Mouse (Mus musculus) MEL (cell line): ENCODE results near the gene Gbp6. TPM values are rescaled to one million over a fixed set of nuclear protein-coding genes. Genes with fewer than 3 reads are reported as not detected.
A peak's percentile ranks its signal among the peaks of the same experiment; 100 is the strongest.
"Not testable (repeated sequence)": the region's sequence is repeated elsewhere in the genome, so short reads cannot be mapped to it uniquely, and the experiment has no call there.

ENCODE experiments used
- DNase-seq: peaks from one replicate; pipeline ENCODE4 v3.0.0; 2011; ENCODE audit warnings: low read depth, low spot score
- H3K27ac ChIP-seq: 2 replicates; pipeline ENCODE4 v1.5.1; 2012; ENCODE audit warnings: low read depth, mild to moderate bottlenecking, control low read depth, low read length, moderate library complexity; ENCODE audit not compliant: control insufficient read depth
- H3K27me3 ChIP-seq, 2 experiments: fragments of 150-350 bp in 1 of 2; sonication (generic) in 1 of 2; 2 replicates each; pipeline ENCODE4 v1.6.1; 2012; ENCODE audit warnings: low read length in 2 of 2, mild to moderate bottlenecking in 2 of 2, improper control_type of control experiment in 1 of 2, moderate library complexity in 1 of 2; ENCODE audit not compliant: insufficient read depth in 2 of 2, control insufficient read depth in 1 of 2
- H3K36me3 ChIP-seq, 2 experiments: 2 replicates each; pipeline ENCODE4 v1.6.1; 2012 to 2014; ENCODE audit warnings: low read length in 2 of 2, improper control_type of control experiment in 1 of 2, inconsistent platforms in 1 of 2, mild to moderate bottlenecking in 1 of 2; ENCODE audit not compliant: insufficient read depth in 2 of 2, control insufficient read depth in 1 of 2
- H3K4me1 ChIP-seq, 2 experiments: fragments of 150-350 bp in 1 of 2; sonication (generic) in 1 of 2; 2 replicates each; pipeline ENCODE4 v1.6.1; 2012; ENCODE audit warnings: low read length in 2 of 2, improper control_type of control experiment in 1 of 2, mild to moderate bottlenecking in 1 of 2; ENCODE audit not compliant: insufficient read depth in 2 of 2, control insufficient read depth in 1 of 2
- H3K4me3 ChIP-seq, 2 experiments: fragments of 150-350 bp in 1 of 2; sonication (generic) in 1 of 2; 2 replicates each; pipeline ENCODE4 v1.5.1; 2012; ENCODE audit warnings: low read depth in 2 of 2, low read length in 2 of 2, mild to moderate bottlenecking in 2 of 2, moderate library complexity in 2 of 2, control low read depth in 1 of 2, improper control_type of control experiment in 1 of 2; ENCODE audit not compliant: control insufficient read depth in 1 of 2, insufficient read depth in 1 of 2
- H3K79me2 ChIP-seq: 2 replicates; pipeline ENCODE4 v1.6.1; 2012; ENCODE audit warnings: mild to moderate bottlenecking, low read length, moderate library complexity; ENCODE audit not compliant: control insufficient read depth, poor library complexity, insufficient read depth
- H3K9ac ChIP-seq: 2 replicates; pipeline ENCODE4 v1.6.1; 2012; ENCODE audit warnings: low read depth, mild to moderate bottlenecking, control low read depth, low read length, moderate library complexity; ENCODE audit not compliant: control insufficient read depth, poor library complexity, severe bottlenecking
- H3K9me3 ChIP-seq: fragments of 150-350 bp; sonication (generic); replicated peaks from 2 replicates; pipeline ENCODE4 v1.6.1; 2012; ENCODE audit warnings: mild to moderate bottlenecking, low read length, improper control_type of control experiment, moderate library complexity; ENCODE audit not compliant: insufficient read depth
- BHLHE40 ChIP-seq: IDR thresholded peaks from 2 replicates; pipeline ENCODE4 v1.6.1; 2012; ENCODE audit warnings: low read depth, mild to moderate bottlenecking, inconsistent platforms, low read length, improper control_type of control experiment, borderline replicate concordance
- CHD1 ChIP-seq: IDR thresholded peaks from 2 replicates; pipeline ENCODE4 v1.6.1; 2012; ENCODE audit warnings: low read depth, mild to moderate bottlenecking, inconsistent platforms, low read length, improper control_type of control experiment
- CHD2 ChIP-seq: IDR thresholded peaks from 2 replicates; pipeline ENCODE4 v1.6.1; 2011; ENCODE audit warnings: low read length, improper control_type of control experiment
- CTCF ChIP-seq, 3 experiments: IDR thresholded peaks in 2 of 3; conservative IDR thresholded peaks in 1 of 3; 2 replicates each; pipeline ENCODE4 v1.5.1; 2011 to 2012; ENCODE audit warnings: low read length in 3 of 3, low read depth in 2 of 3, mild to moderate bottlenecking in 2 of 3, improper control_type of control experiment in 1 of 3, inconsistent platforms in 1 of 3, mixed read lengths in 1 of 3, moderate library complexity in 1 of 3; ENCODE audit not compliant: control insufficient read depth in 1 of 3, insufficient read depth in 1 of 3, poor library complexity in 1 of 3, severe bottlenecking in 1 of 3
- JUND ChIP-seq: IDR thresholded peaks from 2 replicates; pipeline ENCODE4 v1.6.1; 2011; ENCODE audit warnings: low read depth, mild to moderate bottlenecking, improper control_type of control experiment, low read length
- MEF2A ChIP-seq: IDR thresholded peaks from 2 replicates; pipeline ENCODE4 v1.6.1; 2014; ENCODE audit warnings: low read depth, mild to moderate bottlenecking, inconsistent platforms, low read length, improper control_type of control experiment; ENCODE audit not compliant: poor library complexity, insufficient replicate concordance, severe bottlenecking; ENCODE audit errors: extremely low read depth
- MYB ChIP-seq: IDR thresholded peaks from 2 replicates; pipeline ENCODE4 v1.6.1; 2011; ENCODE audit warnings: mild to moderate bottlenecking, low read depth, low read length, improper control_type of control experiment
- RAD21 ChIP-seq: IDR thresholded peaks from 2 replicates; pipeline ENCODE4 v1.6.1; 2011; ENCODE audit warnings: mild to moderate bottlenecking, low read depth, low read length, improper control_type of control experiment
- SIN3A ChIP-seq: IDR thresholded peaks from 2 replicates; pipeline ENCODE4 v1.6.1; 2012; ENCODE audit warnings: low read length, improper control_type of control experiment, inconsistent platforms
- SMC3 ChIP-seq: IDR thresholded peaks from 2 replicates; pipeline ENCODE4 v1.6.1; 2011; ENCODE audit warnings: low read depth, low read length, improper control_type of control experiment
- TCF12 ChIP-seq: IDR thresholded peaks from 2 replicates; pipeline ENCODE4 v1.6.1; 2014; ENCODE audit warnings: low read depth, mild to moderate bottlenecking, inconsistent platforms, low read length, improper control_type of control experiment, moderate library complexity
- USF1 ChIP-seq: IDR thresholded peaks from 2 replicates; pipeline ENCODE4 v1.6.1; 2014; ENCODE audit warnings: low read depth, mild to moderate bottlenecking, inconsistent platforms, low read length, improper control_type of control experiment, moderate library complexity
- ZC3H11A ChIP-seq: IDR thresholded peaks from 2 replicates; pipeline ENCODE4 v1.6.1; 2012; ENCODE audit warnings: low read depth, mild to moderate bottlenecking, inconsistent platforms, low read length, improper control_type of control experiment
- ZKSCAN1 ChIP-seq: IDR thresholded peaks from 2 replicates; pipeline ENCODE4 v1.6.1; 2012; ENCODE audit warnings: low read depth, mild to moderate bottlenecking, inconsistent platforms, low read length, improper control_type of control experiment, moderate library complexity
- ZMIZ1 ChIP-seq: IDR thresholded peaks from 2 replicates; pipeline ENCODE4 v1.6.1; 2012; ENCODE audit warnings: low read depth, mild to moderate bottlenecking, inconsistent platforms, low read length, improper control_type of control experiment, moderate library complexity
- polyA plus RNA-seq, 2 experiments: library from polyadenylated mRNA; stranded (reverse) in 1 of 2; unstranded in 1 of 2; fragments of >175 nt in 1 of 2; fragments of >200 nt in 1 of 2; gene quantifications; 2 replicates each; pipeline versions ENCODE4 v1.2.1 to v1.2.4; 2012; ENCODE audit warnings: low replicate concordance in 2 of 2, low read depth in 1 of 2; ENCODE audit not compliant: insufficient read length in 2 of 2, insufficient read depth in 1 of 2, missing spikeins in 1 of 2
- total RNA-seq: library from RNA; depleted of rRNA; stranded (reverse); fragments of 300-350 nt; gene quantifications from 2 replicates; pipeline ENCODE4 v1.2.3, GENCODE M21; 2012

Gbp6 gene
- total and polyA plus RNA-seq, 3 experiments = 0.15 TPM; not detected in 2

GRCm38 (mm10) chr5:105310941-105311340, 17.4 kb upstream of the Gbp6 start:
- no peaks in the 10 kb centered on the region for H3K9me3 ChIP-seq
- H3K36me3 ChIP-seq = no peaks in the 10 kb centered on the region
- H3K4me1 ChIP-seq = no peaks in the 10 kb centered on the region
- TF ChIP-seq MYB = no peak
- TF ChIP-seq RAD21 = peak; percentile 66
- peak; percentile 50 for TF ChIP-seq SMC3
- no peak for TF ChIP-seq USF1
- TF ChIP-seq ZC3H11A = peak; percentile 28; the same call in 1 of the 2 replicates
- TF ChIP-seq CTCF (IDR thresholded peaks at IDR 0.05 in 2 of 3, conservative IDR thresholded peaks at IDR 0.05 in 1 of 3; ENCODE audit: control insufficient read depth in 1 of 3, insufficient read depth in 1 of 3, low read depth in 2 of 3, low read length in 3 of 3, poor library complexity in 1 of 3, severe bottlenecking in 1 of 3) = peak in 2 of 3 experiments; percentile 15 to 53; a peak in 3 of 6 replicates
- DNase-seq = peak; percentile 23
- H3K27me3 ChIP-seq = peaks cover 0 to 2% of the 10 kb centered on the region in 2 experiments; a peak in 1 of 4 replicates
- H3K79me2 ChIP-seq = no peaks in the 10 kb centered on the region
- H3K27ac ChIP-seq = no peak overlapping the region
- no peak overlapping the region for H3K9ac ChIP-seq
- no peak overlapping the region for H3K4me3 ChIP-seq

GRCm38 (mm10) chr5:105309148-105309547, 15.7 kb upstream of the Gbp6 start:
- not testable (repeated sequence) for H3K4me1 ChIP-seq, DNase-seq, H3K27me3 ChIP-seq, H3K9ac ChIP-seq, H3K27ac ChIP-seq, H3K9me3 ChIP-seq, H3K36me3 ChIP-seq, H3K79me2 ChIP-seq, H3K4me3 ChIP-seq

- not testable (repeated sequence) for H3K27ac ChIP-seq, H3K4me1 ChIP-seq, H3K27me3 ChIP-seq, H3K36me3 ChIP-seq, H3K9me3 ChIP-seq, H3K9ac ChIP-seq, DNase-seq, H3K79me2 ChIP-seq, H3K4me3 ChIP-seq
Measured at GRCm38 (mm10) chr5:105306946-105307345, 13.4 kb upstream of the Gbp6 start.

- H3K9ac ChIP-seq = no peak overlapping the region
- H3K36me3 ChIP-seq = no peaks in the 10 kb centered on the region
- no peaks in the 10 kb centered on the region for H3K4me1 ChIP-seq
- H3K4me3 ChIP-seq = no peak overlapping the region
- peaks cover 0 to 2% of the 10 kb centered on the region in 2 experiments; a peak in 1 of 4 replicates for H3K27me3 ChIP-seq
- no peaks in the 10 kb centered on the region for H3K79me2 ChIP-seq
- H3K9me3 ChIP-seq = no peaks in the 10 kb centered on the region
- TF ChIP-seq ZKSCAN1 (no peak), JUND (no peak), ZMIZ1 (no peak), MEF2A (no peak), CHD1 (no peak), TCF12 (no peak), BHLHE40 (no peak), SIN3A (no peak), USF1 (no peak), CHD2 (no peak), CTCF (IDR thresholded peaks at IDR 0.05 in 2 of 3, conservative IDR thresholded peaks at IDR 0.05 in 1 of 3; ENCODE audit: control insufficient read depth in 1 of 3, insufficient read depth in 1 of 3, low read depth in 2 of 3, low read length in 3 of 3, poor library complexity in 1 of 3, severe bottlenecking in 1 of 3) (no peak)
- H3K27ac ChIP-seq = no peak overlapping the region
- DNase-seq = no peak
Measured at GRCm38 (mm10) chr5:105306159-105306581, 12.7 kb upstream of the Gbp6 start.

- not testable (repeated sequence) for H3K9ac ChIP-seq, H3K9me3 ChIP-seq, H3K4me3 ChIP-seq, H3K27ac ChIP-seq, DNase-seq, H3K36me3 ChIP-seq, H3K27me3 ChIP-seq, H3K4me1 ChIP-seq, H3K79me2 ChIP-seq
Measured at GRCm38 (mm10) chr5:105305671-105306070, 12.2 kb upstream of the Gbp6 start.
